Mouse (Mus musculus): ENCODE results near the gene Odf3.

Odf3 gene

DNA sequence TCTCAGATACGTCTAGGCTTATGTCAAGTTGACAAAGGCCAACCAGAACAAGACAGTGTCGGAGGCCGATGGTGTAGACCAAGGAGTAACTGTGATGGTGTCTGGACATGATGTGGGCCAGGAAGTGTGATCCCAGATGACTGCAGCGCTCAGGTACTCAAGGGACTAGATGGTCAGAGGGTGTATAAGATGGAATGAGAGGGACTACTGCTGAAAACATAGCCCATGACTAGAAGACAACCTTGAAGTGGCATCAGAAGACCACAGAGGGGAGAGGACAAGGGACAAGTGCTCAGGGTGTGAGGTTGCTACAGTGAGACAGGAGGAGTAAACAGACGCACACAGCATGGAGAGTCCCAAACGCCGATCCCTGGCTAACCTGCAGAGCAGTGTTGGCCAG lies 3.8 kb upstream of the Odf3 start:
- DNase-seq (ENCODE audit: low spot score in 2 of 2), result no peak

DNA sequence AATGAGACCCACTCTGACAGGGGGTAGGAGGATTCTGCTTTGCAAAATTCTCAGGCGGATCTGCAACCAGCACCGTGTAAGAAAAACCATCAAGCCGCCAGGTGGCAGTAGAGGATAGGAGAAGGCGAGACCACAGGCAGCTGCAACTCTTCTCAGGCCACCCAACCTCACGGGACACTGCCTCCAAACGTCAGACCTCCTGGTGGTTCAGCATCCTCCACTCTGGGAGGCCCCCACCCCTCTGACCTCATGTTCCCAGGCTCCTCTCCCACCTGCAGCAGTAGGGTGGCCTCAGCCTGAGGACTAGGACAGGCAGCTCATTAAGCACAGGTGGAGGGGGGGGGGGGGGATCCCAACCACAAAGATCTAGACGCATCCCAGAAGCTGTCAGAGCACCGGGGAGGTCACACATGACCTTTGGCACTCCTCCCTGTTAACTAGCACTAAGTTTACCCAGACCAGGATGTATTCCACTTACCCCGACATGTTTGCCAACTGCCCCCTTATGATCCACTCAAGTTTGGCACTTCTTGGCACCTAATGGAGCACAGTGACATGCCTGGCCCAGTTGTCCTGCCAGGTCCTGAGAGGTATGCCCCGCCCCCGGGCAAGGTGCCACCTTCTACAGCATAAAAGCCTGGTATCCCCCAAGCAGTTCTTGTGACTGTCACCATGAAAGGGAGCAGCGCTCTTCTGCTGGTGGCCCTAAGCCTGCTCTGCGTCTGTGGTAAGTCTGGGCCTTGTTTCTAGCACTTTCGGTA lies 2.5 kb upstream of the Odf3 start, which contains the start of gene Scgb1c1:
TSS of gene Scgb1c1 (plus strand) at position 643 of the 761 bp plus-strand sequence.
- DNase-seq (ENCODE audit: low spot score in 2 of 2), result peak; percentile 91 to 92

DNA sequence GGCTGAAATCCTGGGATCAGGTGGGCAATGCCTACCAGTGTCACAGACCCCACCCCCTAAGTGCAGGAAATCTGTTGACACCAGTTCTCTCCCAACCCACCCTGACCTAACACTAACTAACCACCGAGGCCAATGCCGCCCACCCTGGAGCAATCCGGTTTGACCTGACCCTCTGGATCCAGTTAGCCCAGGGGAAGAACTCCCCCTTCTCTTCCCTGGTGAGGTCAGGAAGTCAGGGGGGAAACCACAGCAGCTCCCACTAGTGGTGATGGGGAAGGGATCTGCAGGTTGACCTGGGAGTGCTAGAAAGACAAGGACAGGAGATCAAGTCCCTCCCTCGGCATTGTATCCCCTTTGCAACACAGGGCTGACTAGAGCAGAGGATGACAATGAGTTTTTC lies 1.9 kb upstream of the Odf3 start:
- DNase-seq (ENCODE audit: low spot score in 2 of 2), result no peak

DNA sequence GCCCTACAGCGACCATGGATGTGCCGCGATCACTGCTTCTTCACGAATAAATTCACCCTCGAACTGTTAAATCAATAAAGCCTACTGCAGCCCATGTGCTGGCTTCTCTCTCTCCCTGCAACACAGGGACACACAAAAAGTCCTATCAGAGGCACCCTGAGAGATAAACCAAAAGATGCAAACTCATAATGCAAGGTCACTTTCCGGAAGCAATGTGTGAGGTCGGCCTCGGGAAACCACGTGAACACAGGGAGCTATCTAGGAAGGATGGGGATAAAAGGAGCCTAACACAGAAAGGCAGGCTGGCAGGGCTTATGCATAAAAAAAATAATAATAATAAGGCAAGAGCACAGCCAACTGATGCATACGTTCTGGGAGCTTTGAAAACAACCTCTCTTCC lies 929 bp upstream of the Odf3 start:
- DNase-seq (ENCODE audit: low spot score in 2 of 2), result no peak

DNA sequence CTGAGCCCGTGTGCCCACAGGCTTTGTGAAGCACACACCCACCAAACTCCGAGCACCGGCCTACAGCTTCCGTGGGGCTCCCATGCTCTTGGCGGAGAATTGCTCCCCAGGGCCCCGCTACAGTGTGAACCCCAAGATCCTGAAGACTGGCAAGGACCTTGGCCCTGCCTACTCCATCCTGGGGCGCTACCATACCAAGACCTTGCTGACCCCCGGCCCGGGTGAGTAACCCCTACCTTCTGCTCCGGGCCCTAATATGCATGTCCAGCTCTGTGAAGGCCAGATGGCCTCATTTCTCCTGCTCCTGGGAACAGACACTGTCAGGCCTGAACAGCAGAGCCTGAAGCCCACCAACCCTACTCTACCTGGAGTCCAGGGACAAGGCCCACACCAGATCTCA lies 986 bp downstream of the Odf3 start:
- no peak for DNase-seq (ENCODE audit: low spot score in 2 of 2)

DNA sequence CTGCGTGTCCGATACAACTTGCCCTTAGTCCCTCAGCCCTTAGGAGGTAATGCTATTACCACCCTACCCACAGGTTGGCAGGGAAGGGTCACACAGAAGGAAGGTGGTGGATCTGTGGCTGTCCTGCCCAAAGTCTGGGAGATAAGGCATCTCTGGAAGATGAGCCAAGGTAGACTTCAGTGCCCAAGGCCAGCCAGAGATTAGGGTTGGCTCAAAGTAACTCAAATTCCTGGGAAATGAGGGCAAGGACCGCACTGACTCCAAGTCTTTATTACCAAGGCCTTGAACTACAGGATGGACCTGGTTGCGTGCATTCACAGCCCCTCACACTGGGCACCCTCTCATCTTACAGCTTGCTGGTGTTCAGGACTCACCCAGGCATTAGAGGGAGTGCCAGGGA lies 4.3 kb downstream of the Odf3 start:
- DNase-seq (ENCODE audit: low spot score in 2 of 2), result no peak

DNA sequence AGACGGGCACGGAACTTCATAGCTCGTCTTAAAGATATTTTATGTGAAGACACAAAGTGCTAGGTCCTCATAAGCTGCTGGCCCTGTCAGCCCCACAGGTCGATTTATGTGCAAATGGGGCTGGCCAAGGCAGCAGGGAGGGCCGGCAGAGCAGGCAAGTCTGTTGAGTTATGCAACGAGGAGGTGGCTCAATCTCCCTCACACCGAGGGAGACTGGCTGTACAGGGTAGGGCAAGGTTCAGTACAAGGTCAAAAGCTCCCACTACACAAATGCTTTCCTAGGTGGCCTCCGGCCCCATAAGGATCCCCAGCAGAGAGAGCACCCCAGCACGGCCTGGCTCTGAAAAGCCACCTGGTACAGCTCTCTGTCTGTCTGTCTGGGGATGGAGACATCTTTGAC lies 5.8 kb downstream of the Odf3 start:
- no peak for DNase-seq (ENCODE audit: low spot score in 2 of 2)

DNA sequence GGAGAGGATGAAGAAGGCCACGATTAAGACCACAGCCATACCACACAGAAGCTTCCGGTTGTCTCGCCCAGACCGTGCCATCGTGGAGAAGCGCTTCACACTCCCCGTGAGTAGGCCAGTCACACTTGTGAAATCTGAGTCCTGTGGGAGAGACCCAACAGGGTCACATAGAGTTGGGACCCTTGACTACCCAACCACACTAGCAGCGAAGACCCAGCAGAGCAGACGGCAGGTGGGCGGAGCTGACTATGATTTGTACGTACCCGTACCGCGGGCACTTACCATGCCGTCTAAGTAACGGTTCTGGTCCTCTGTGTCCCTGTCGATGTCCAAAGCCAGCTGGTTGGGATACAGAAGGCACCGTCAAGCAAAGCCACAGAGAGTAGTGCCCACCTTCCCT lies 6.9 kb downstream of the Odf3 start:
- DNase-seq (ENCODE audit: low spot score in 2 of 2), result no peak

DNA sequence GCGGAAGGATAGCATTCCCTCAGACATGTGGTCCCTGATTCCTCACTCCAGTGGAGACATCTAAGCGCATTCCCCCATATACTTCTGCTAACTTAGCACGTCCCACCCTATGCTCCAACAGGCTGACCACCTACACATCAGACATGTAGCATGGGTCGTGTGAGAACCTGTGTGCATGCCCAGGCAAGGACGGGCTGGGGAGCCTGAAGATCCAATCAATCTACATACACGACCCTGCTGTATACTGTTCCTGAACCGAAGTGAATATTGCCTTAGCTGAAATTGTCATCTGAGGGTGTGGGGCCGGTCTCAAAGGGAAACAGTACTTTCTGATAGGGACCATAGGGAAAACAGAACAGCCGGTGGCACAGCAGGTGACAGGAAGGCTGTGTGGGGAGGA lies 7.6 kb downstream of the Odf3 start:
- no peak for DNase-seq (ENCODE audit: low spot score in 2 of 2)

DNA sequence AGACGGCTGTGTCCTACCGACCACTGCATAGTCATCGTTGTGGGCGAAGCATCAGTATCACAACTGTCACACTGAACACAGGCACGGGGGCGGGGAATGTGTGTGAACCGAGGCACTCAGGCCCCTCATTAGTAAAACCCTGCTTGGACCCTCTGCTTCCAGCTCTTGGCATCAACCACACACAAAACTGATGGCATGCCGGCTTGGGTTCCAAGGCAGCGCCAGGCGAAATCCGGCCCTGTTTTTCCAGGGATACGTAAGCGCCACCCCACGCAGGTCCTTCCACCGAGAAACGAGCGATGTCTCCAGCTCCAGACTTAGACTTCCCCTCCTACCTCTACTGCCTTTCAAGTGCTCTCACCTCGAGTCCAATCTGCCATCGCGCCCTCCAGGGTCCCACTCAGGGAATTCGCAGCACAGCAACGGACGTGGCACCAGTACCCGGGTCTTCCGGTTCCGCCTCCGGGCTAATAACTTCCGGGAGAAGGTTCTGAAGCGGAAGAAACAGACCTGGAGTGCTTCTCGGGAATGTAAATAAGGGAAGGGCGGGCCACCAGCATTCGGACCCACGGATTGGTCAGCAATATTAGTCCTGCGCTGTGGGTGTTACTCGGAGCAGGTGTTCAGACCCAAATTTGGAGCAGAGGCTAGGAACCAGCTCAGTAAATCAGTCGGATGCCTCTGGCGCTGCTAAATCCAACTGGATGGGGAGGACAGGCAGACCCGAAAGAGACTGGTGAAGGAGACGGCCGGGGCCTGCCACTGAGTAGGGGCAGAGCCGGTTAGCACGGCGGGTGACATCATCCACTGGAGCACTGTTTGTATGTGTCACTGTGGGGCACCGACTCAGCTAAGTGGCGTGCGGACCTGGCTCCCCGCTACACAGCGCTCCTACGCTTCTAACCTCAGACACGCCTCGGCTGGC lies 8.5 kb downstream of the Odf3 start, which contains the start of gene Gm45785:
TSS of gene Gm45785 (minus strand) at position 472 of the 925 bp plus-strand sequence.
- peak; percentile 85 to 90 for DNase-seq (ENCODE audit: low spot score in 2 of 2)

DNA sequence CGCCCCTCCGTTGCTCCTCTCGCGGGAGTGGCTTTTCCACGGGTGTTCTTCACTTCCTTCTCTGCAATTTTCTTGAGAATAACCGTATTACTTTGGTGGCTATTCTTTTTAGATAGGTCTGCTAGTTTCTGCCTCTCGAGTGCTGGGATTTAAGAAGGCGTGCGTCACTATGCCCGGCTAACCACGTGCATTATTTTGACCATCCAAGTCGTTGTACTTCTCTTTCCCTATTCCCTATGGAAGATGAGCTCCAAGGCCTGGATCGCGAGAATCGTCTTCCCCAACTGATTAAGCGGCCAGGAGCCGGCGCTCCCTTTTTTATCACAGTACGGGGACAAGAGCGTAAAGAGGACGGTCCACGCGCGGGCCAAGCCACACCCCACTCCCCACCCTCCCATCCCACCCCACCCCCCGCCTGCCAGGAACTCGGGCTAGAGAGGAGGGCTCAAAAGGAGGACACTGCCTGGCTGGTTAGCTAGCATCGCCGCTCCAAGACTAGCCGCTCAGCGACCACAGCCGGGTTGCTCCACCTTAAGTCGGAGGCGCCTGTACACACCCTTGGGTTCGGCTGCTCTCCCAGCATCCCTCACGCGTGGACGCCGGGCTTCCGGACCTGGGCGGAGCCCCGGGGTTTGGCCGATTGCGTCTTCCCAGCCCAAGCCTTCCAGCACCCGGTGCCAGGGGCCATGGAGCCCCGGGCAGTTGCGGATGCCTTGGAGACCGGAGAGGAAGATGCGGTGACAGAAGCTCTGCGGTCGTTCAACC lies 9.4 kb downstream of the Odf3 start, which contains the start of gene Ric8a:
TSS of gene Ric8a (plus strand) at position 173 of the 765 bp plus-strand sequence.
- peak; percentile 90 to 91 for DNase-seq (ENCODE audit: low spot score in 2 of 2)

DNA sequence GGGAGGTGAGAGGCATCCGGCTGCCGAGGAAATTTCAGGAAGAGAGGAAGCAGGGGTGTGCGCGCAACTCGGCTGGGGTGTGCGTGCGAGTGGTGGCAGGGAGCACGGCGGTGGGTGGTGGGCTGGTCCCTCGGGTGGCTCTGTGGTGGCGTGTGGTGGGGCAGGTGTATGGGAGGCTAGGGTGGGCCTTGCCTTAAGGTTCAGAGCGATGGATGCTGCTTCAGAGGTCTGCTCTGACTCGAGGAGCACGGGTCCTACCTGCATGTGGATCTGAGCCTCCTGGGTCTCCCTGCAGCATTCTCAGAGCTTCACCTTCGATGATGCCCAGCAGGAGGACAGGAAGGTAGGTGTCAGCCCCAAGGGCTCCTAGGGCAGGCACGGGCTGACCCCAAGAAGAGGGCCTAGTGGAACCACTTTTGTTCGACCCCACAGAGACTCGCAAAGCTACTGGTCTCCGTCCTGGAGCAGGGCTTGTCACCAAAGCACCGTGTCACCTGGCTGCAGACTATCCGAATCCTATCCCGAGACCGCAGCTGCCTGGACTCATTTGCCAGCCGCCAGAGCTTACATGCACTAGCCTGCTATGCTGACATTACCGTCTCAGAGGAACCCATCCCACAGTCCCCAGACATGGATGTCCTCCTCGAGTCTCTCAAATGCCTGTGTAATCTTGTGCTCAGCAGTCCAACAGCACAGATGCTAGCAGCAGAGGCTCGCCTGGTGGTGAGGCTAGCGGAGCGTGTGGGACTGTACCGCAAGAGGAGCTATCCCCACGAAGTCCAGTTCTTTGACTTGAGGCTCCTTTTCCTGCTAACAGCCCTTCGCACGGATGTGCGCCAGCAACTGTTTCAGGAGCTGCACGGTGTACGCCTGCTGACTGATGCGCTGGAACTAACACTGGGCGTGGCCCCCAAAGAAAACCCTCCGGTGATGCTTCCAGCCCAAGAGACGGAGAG lies 10.2 kb downstream of the Odf3 start, which contains the start of gene Bet1l:
TSS of gene Bet1l (minus strand) at position 28 of the 956 bp plus-strand sequence.
- no peak for DNase-seq (ENCODE audit: low spot score in 2 of 2)

DNA sequence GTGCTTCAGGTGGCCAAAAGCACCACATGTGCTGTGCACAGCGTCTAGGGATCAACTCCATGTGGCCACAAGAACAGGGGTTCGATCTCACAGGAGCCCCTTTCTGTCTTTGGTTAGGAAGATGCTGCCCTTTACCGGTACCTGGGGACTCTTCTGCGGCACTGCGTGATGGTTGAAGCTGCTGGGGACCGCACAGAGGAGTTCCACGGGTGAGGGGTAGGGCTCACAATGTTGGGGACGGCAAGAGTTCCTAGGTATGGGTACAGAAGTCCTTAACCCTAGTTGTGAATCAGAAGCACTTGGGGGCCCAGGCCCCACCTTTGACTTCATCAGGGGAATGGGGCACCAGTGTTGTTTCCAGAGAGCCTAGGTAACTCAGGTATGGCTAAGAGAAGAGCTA lies 11.1 kb downstream of the Odf3 start:
- no peak for DNase-seq (ENCODE audit: low spot score in 2 of 2)

DNA sequence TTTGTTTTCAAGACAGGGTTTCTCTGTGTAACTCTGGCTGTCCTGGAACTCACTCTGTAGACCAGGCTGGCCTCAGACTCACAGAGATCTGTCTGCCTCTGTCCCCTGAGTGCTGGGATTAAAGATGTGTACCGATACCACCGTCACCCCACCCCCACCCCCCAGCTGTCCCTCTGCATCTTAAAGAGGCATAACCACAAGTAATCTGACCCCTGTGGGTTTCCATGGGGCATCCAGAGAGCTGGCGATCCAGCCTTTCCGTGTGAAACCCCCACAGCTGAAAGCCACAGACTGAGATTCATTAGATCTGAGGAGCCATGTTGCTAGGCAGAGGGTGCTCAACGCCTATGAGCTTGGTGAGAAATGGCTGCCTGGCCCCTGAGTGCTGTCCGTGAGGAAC lies 12.4 kb downstream of the Odf3 start:
- DNase-seq (ENCODE audit: low spot score in 2 of 2), result no peak

DNA sequence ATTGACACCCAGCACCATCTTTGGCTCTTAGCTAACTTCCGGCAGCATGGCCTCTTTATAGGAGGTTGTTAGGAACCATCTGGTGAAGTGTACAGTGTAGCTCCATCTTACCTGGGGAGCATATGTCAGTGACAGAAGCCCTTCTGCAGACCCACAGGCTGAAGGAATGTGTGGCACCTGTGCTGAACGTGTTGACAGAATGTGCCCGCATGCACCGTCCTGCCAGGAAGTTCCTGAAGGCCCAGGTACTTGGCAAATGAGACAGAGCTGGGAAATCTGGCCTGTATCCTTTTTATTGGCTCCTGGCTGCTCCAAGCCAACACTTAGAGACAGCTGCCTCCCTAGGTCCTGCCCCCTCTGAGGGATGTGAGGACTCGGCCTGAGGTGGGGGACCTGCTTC lies 13.1 kb downstream of the Odf3 start:
- no peak for DNase-seq (ENCODE audit: low spot score in 2 of 2)

DNA sequence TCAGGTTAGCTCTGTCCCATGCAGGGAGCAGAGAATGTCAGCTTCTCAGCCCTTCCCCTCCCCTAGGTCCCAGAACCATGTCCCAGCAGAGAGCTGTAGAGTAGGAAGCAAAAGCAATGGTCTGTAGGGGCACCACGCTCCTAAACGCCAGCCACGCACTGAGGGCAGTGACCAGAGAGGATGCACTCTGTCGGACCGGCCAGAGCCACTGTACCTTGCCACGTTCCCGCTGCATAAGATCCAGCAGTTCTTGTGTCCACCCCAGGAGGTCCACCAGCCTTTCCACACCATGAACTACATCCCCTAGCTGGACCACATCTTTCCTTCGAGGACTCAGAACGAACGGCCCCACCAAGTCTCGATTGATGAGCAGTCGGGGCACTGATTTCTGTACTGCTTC lies 17.2 kb downstream of the Odf3 start:
- DNase-seq (ENCODE audit: low spot score in 2 of 2), result no peak

DNA sequence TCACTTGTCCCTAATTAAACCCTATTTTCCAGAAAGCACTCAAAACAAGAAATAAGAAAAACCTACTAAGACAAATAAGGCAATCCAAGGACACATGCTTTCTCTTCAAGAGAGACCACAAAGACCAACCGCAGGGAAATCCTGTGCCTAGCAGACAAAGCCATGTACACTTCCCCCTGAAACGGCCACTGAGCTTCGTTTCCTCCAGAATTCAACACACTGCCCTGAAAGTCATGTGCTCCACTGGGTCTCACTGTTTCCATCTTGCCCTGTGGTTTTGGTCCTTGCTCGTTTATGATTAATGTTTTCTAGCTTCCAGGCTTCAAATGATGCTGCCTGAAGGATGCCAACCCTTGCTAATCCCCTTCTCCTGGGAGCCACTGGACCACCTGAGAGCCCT lies 26.6 kb downstream of the Odf3 start:
- no peak for DNase-seq (ENCODE audit: low spot score in 2 of 2)

DNA sequence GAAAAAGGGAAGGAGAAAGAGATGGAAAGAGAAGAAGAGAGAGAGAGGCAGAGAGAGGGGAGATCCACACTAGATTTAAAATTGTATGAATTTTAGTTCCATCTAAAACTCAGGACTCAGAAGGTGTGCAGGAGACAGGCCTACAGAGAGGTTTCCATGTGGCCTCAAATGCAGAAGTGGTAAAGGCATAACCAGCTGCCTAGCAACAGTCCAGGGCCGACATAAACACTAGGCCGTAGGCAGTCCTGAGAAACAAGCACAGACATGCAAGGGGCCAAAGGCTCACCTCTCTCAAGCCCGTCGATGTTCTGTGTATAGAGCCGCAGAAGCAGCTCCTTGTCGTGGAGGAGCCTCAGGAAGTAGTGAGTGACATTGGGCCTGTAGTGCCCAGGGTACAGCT lies 29.8 kb downstream of the Odf3 start:
- DNase-seq (ENCODE audit: low spot score in 2 of 2), result no peak

DNA sequence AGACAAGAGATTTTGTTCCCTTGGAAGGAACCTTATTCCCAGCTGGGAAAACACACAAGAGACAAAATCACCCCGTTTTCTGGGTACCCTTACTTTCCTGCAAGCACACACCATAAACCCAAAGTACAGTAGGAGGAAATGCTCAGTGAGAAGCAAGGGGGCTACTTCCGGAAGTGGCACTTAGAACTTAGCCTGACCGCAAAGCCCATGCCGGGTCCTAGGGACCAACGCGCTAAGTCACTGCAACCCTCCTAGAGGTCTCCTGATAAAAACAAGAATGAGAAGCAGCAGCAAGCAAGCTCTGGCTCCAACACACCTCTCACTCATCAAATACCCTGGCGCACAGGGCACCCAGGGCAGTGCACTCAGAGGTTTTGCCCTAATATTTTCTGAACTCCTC lies 31.8 kb downstream of the Odf3 start:
- DNase-seq (ENCODE audit: low spot score in 2 of 2), result no peak

DNA sequence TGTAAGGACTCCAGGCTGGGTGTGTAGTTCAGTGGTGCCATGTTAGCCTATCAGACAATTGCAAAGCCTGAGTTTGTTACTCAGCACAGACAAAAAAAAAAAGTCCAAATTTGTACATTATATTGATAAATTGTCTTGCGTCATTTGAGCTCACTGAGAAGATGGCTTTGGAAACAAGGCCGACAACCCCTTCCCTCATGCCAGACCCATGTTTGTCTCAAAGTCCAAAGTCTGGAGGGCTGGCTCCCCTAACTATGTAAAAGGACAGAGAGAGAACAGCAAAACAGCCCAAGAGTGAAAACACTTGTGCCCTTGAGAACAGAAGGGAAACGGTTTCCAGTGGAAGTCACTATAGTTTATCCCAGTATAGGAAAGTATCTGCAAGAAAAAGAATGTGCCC lies 32.8 kb downstream of the Odf3 start:
- no peak for DNase-seq (ENCODE audit: low spot score in 2 of 2)

All from frontal cortex, postnatal 36 days (tissue).